Mouse (Mus musculus) cerebellum, postnatal 4 days (tissue): Measurements from ENCODE around the gene Galntl6.

Source experiments
- DNase-seq, 2 experiments: peaks; one replicate each; pipeline ENCODE4 v3.0.0; 2022; ENCODE audit warnings: low spot score in 2 of 2, mixed read lengths in 1 of 2

The Galntl6 gene

DNA sequence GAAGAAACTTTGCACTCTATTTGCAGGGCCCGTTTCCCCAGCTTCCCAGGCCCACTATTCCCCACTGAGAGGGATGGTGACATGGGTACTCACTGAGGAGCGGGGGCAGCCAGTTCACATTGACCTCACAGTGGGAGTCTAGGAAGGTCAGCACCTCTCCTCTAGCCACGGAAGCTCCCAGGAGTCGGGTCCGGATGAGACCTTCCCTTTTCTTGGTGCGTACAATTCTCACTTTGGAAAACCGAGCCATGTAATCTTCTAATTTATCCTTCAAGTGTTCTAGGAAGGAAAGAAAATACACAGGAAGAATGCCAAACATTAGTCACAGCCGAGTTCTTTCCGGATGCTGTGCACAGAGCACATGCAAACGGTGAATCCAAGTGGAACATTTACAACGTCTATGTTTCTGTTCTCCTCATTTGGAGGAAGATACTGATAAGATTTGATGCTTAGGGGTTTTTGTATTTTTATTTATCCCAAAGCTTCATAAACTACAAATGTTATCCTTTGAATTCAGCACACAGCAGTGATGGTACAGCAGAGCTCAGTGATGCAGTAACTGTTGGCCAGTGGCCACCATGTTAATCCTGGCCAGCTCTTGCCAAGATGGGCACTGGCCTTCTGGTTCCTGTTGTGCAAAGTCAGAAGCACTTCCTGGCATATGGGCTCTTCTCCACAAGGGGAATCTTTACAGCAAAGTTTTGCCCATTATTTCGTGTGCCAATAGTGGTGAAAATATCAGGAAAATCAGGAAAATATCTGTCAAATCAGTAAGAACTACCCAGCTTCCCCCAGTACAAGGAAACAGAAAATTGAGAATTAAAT is 949.9 kb downstream of the Galntl6 start:
- DNase-seq: peak in 1 of 2 experiments; percentile 81

GRCm38 (mm10) chr8:57959136-57959535 is 953.3 kb downstream of the Galntl6 start:
- DNase-seq: no peak

DNA sequence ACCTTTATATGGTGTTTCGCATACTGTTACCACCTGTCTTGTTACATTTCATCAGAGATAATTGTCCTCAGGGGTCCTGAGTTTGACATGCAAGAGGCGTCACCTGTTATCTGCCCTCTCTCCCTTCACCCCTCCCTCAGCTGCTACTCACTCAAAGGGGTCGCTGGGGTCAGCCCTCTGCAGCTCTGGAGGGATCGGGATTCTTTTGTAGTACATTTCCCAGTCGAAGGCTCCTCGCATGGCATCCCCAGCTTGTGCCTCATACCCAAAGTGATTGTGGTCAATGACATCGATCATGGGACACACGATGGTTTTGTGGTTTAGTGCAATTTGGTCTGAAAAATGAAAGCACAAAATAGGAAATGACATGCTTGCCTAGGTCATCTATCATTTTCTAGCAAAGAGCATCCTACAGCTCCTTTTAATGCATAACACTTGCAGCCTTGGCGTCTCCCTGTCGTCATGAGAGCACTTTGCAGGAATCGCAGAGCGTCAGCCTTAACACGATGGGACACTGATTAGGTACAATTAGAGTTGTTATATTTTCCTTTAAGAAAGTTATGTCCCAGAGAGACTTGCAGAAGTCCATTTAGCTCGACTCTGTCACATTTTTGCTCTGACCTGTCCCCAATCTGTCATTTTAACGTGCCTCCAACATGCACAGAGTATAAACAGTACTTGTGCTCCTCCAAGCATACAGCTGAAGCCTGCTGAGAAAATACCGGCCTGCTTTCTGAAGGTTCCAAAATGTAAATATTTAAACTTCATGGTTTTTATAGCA is 954.1 kb downstream of the Galntl6 start:
- DNase-seq: no peak

DNA sequence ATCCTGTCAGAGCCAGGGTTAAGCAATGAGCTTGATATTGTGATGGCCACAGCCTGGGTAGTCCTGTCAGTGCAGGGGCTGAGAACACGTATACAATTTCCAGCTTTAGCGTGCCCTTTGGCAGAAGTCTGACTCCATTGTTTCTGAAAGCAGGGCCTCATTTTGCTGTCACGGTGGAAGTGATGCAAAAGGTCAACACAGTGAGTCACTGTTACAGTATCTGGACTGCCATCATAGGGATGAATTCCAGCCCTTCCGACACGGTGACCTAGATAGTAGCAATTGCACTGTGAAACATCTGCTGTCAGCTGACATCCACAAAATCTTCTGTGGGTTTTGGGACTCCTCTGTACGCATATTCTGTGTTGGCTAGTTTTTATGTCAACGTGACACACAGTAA is 956.9 kb downstream of the Galntl6 start:
- no peak for DNase-seq

- no peak for DNase-seq
Observed at GRCm38 (mm10) chr8:57941113-57941512, 971.3 kb downstream of the Galntl6 start.

DNA sequence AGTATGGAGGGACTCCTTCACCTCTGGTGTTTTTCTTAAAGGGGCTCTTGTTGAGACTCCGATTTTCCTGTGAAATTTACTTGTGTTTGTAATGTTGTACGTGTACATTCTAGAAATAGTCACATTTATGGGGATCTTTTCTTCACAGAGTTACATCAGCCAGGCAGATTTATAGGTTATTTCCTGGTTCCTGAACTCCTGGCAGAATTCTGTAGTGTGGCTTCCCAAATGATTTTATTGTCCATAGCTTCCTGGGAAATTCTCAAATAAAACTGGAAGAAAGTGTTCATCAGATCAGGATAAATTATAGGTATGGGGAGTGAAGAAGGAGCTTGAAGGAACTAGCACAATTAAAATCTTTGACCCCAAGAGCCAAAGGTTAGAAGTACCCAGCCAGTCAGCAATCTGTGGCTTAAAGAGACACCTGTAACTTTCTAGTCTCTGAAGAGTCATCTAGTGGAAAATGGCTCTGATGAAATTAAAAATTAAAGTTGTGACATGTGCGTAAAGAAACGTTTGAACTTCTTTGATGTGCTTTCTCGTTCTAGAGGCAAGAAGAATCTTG is 972.5 kb downstream of the Galntl6 start:
- DNase-seq: no peak

- DNase-seq: peak; percentile 43 to 70
Observed at GRCm38 (mm10) chr8:57939177-57939855, 973.1 kb downstream of the Galntl6 start.

- no peak for DNase-seq
Observed at GRCm38 (mm10) chr8:57927074-57927473, 985.4 kb downstream of the Galntl6 start.

DNA sequence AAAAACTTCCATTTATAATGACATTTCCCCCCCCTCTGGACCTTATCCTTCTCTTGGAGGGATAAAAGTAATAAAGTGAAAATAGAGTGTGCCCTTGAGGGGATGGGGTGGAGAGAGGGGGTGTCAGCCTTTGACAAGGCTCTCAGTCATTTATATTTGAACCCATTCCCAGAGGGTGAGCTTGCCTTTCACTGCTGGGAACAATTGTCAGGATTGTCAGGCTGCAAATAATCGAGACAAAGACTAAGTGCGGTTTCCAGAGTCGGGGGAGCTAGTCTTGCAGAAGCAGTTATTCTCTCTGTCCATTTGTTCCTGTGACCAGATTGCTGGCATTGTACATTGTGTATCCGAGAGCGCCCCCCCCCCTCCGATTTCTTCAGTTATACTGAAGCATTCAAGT is 988.9 kb downstream of the Galntl6 start:
- no peak for DNase-seq

GRCm38 (mm10) chr8:57923130-57923529 is 989.3 kb downstream of the Galntl6 start:
- no peak for DNase-seq

DNA sequence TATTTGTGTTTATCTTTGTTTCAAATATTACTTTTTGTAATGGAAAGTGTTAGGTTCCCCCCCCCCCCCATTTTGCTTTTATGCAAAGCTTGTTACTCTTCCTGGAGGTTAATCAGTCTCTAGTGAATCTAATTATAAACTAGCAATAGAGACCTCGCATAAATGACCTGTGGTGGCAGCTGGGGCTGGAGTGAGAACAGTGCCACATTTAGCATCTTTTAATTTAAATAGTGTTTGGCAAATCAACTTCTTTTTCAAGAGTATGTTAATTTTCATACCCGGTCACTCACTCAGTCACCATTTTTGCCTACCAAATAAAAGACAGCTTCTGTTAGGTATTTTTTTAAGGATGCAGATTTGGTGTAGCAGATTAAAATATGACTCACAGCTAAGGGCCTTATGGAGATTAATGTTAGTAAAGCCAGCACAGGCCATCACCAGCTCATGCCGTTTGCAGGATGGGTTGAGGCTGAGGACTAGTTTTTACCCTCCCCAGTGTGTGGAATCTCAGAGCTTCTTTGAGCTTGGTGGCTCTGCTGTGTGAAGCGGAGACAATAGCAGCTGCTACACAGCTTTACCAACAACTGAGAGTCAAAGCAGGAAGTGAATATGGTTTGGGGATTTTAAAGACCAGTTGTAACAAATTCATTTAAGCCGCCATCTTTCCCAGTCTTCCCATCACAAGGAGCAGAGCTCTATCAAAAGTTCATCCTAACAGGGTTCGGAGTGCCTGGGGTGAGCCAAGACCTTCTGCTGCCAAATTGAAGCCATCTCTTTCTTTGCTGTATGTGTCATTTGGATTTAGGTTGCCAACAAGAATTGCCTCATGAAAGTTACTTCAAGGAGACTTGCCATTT is 990.0 kb downstream of the Galntl6 start:
- DNase-seq: no peak

DNA sequence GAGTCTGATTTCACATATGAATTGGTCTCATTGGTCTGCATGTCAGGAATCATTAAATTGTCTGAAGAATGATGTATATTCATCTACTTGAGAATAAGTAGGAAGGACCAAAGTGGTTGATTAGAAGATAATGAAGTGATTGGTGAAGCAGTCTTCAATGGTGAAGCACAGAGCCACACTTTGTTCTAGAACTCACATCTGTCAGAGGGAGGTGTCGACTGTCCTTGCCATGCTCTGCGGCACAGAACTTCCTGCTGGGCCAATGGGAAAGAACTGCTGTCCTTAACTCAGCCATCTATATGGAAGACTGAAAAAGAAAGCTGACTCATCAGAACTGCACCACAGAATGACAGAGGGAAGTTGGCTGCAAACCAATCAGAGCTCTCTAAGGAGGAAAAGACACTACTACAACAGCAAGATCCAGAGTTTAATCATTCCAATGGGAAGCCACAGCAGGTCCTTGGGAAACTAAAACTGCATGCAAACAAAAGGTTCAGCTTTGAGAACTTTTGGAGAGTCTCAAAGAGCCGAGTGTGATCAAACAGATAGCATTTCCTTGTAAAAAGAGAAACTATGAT is 992.0 kb downstream of the Galntl6 start:
- DNase-seq: no peak

DNA sequence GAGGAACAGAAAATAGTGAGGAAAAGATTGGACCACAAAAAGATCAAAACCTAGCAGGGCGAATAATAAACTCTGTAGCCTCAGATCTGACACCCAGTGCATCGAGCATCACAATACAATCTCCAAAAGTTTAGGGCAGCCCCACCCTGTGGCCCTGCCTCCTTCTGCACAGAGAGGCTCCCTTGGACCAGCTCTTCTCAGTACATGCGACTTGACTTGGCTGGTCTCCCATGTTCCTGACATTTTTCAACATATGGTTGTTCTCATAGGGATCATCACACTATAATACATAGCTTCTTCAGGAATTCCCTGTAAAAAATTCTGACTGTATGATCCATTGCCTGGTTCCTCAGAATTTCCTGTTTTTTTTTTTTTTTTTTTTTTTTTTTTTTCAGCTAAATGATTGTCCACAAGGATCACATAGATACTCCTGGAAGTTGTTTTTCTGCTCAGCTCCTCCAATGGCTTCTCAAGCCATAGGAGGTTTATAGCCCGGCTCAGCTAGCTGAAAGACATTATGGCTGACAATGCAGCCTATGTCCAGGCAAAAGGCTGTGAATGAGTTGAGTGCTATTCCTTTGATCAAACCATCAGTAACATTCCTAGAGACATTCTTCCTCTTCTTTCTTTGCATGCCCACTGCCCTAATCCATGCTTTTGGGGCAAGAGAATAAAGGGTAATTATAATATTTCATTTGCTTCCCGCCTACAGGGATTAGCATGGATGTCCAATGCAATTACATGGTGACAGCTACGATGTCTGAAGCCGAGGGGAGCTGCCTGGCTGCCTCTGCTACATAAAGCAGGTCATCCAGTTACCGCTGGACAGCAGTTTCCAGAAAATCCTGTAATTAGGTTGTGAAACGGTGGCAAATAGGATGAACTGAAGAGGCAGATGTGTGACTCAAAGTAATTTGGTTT is 993.5 kb downstream of the Galntl6 start:
- no peak for DNase-seq

GRCm38 (mm10) chr8:57893360-57893759 is 1019.1 kb downstream of the Galntl6 start:
- DNase-seq: no peak

DNA sequence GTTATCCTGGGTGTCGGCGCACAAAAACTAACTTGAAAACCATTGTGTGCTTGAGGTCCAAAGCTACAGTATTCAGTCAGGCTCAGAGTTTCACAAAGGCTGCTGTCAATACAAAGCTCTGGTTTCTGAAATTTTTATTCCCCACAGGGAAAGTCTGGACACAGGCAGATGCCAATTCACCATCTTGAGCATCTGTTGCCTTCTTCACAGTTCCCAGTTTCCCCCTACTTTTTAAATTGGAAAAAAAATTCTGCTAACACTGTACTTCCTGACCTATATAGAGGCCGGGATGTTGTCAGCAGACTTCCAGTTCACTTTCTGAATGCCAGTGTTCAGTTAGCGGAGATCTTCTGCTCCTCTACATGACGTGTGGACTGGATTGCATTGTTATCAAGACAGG is 1020.3 kb downstream of the Galntl6 start:
- no peak for DNase-seq

GRCm38 (mm10) chr8:57890159-57890558 is 1022.3 kb downstream of the Galntl6 start:
- no peak for DNase-seq

- no peak for DNase-seq
Observed at GRCm38 (mm10) chr8:57888831-57889230, 1023.6 kb downstream of the Galntl6 start.

- no peak for DNase-seq
Observed at GRCm38 (mm10) chr8:57879452-57879851, 1033.0 kb downstream of the Galntl6 start.

GRCm38 (mm10) chr8:57849074-57849473 is 1063.4 kb downstream of the Galntl6 start:
- no peak for DNase-seq

GRCm38 (mm10) chr8:57843461-57843860 is 1069.0 kb downstream of the Galntl6 start:
- no peak for DNase-seq
